Mouse (Mus musculus) midbrain, embryonic 16.5 days (tissue): ENCODE results near the gene Pcyt1b. TPM values are rescaled to one million over a fixed set of nuclear protein-coding genes. Genes with fewer than 3 reads are reported as not detected.

Experiments
- ATAC-seq: fragments of 200-750 bp; cut with Nextera tagmentation; 2 replicates; pipeline ENCODE4 v1.8.0; 2017; ENCODE audit warnings: moderate TSS enrichment
- H3K27ac ChIP-seq: fragments of 300-500 bp; sonication (generic); 2 replicates; pipeline ENCODE4 v1.5.1; 2014; ENCODE audit warnings: mild to moderate bottlenecking, low read length, mixed read lengths
- H3K27me3 ChIP-seq: fragments of 300-500 bp; sonication (generic); 2 replicates; pipeline ENCODE4 v1.6.1; 2014; ENCODE audit warnings: low read depth, low read length, mixed read lengths; ENCODE audit not compliant: control insufficient read depth, insufficient read depth
- H3K36me3 ChIP-seq: fragments of 300-500 bp; sonication (generic); 2 replicates; pipeline ENCODE4 v1.6.1; 2014; ENCODE audit warnings: mild to moderate bottlenecking, low read length, moderate library complexity, mixed read lengths; ENCODE audit not compliant: control insufficient read depth, insufficient read depth
- H3K4me1 ChIP-seq: fragments of 300-500 bp; sonication (generic); 2 replicates; pipeline ENCODE4 v1.6.1; 2014; ENCODE audit warnings: mild to moderate bottlenecking, low read length, mixed read lengths; ENCODE audit not compliant: control insufficient read depth, insufficient read depth
- H3K4me2 ChIP-seq: fragments of 300-500 bp; sonication (generic); 2 replicates; pipeline ENCODE4 v1.6.1; 2014; ENCODE audit warnings: mild to moderate bottlenecking, low read length, mixed read lengths
- H3K4me3 ChIP-seq: fragments of 300-500 bp; sonication (generic); 2 replicates; pipeline ENCODE4 v1.5.1; 2014; ENCODE audit warnings: low read depth, mild to moderate bottlenecking, low read length, moderate library complexity, mixed read lengths
- H3K9ac ChIP-seq: fragments of 300-500 bp; sonication (generic); 2 replicates; pipeline ENCODE4 v1.6.1; 2014; ENCODE audit warnings: low read depth, low read length, mixed read lengths
- H3K9me3 ChIP-seq: fragments of 300-500 bp; sonication (generic); replicated peaks from 2 replicates; pipeline ENCODE4 v1.6.1; 2014; ENCODE audit warnings: mild to moderate bottlenecking, low read length, mixed read lengths; ENCODE audit not compliant: control insufficient read depth, poor library complexity, severe bottlenecking
- WGBS: fragments of 180-500 bp; shearing (Covaris S2); extraction: QIAGEN DNeasy Blood & Tissue Kit; methylation state at CpG from one replicate; pipeline ENCODE4 v1.1.7; 2014; 5-methylcytosine and 5-hydroxymethylcytosine counted together
- polyA plus RNA-seq: library from polyadenylated mRNA; unstranded; fragments of >200 nt; fragmentation: Nextera tagmentation; extraction: Ambion mirVana; gene quantifications from 2 replicates; pipeline ENCODE4 v1.2.1, GENCODE M21; 2015

Gene Pcyt1b
- polyA plus RNA-seq, 1 experiment from 2014 or later = 26.2 TPM

GRCm38 (mm10) chrX:93700528-93701225 lies 46.0 kb downstream of the Pcyt1b start:
- no peaks in the 10 kb centered on the region for H3K9me3 ChIP-seq
- no peak overlapping the region for H3K4me3 ChIP-seq
- WGBS = 48% methylated on average over 8 of the region's 8 CpGs
- H3K9ac ChIP-seq = no peak overlapping the region
- H3K36me3 ChIP-seq = no peaks in the 10 kb centered on the region
- ATAC-seq = peak; percentile 48; the same call in 1 of the 2 replicates
- H3K4me1 ChIP-seq = no peaks in the 10 kb centered on the region
- no peak overlapping the region for H3K27ac ChIP-seq
- no peaks in the 10 kb centered on the region for H3K27me3 ChIP-seq
- peak overlapping the region; percentile 7; the same call in 1 of the 2 replicates for H3K4me2 ChIP-seq

GRCm38 (mm10) chrX:93712566-93712965 lies 57.9 kb downstream of the Pcyt1b start:
- no peaks in the 10 kb centered on the region for H3K4me1 ChIP-seq
- no peaks in the 10 kb centered on the region for H3K9me3 ChIP-seq
- H3K36me3 ChIP-seq = no peaks in the 10 kb centered on the region
- no peak overlapping the region for H3K9ac ChIP-seq
- H3K27me3 ChIP-seq = no peaks in the 10 kb centered on the region
- ATAC-seq = no peak
- H3K4me2 ChIP-seq = no peak overlapping the region
- no peak overlapping the region for H3K4me3 ChIP-seq
- H3K27ac ChIP-seq = no peak overlapping the region
- 53% methylated on average over 1 of the region's 1 CpGs for WGBS

- H3K9me3 ChIP-seq = no peaks in the 10 kb centered on the region
- no peak overlapping the region for H3K4me2 ChIP-seq
- no peak overlapping the region for H3K27ac ChIP-seq
- no peak for ATAC-seq
- no peaks in the 10 kb centered on the region for H3K36me3 ChIP-seq
- H3K9ac ChIP-seq = no peak overlapping the region
- H3K4me1 ChIP-seq = no peaks in the 10 kb centered on the region
- 96% methylated on average over 1 of the region's 1 CpGs for WGBS
- H3K4me3 ChIP-seq = no peak overlapping the region
- no peaks in the 10 kb centered on the region for H3K27me3 ChIP-seq
These were observed 74.9 kb downstream of the Pcyt1b start for GRCm38 (mm10) chrX:93729529-93729928.

GRCm38 (mm10) chrX:93730854-93731253 lies 76.2 kb downstream of the Pcyt1b start:
- Histone ChIP-seq H3K4me3 (no peak overlapping the region), H3K4me1 (no peaks in the 10 kb centered on the region), H3K36me3 (peaks cover 2% of the 10 kb centered on the region; the same call in 1 of the 2 replicates), H3K9me3 (no peaks in the 10 kb centered on the region), H3K27me3 (no peaks in the 10 kb centered on the region), H3K9ac (no peak overlapping the region), H3K27ac (no peak overlapping the region), H3K4me2 (no peak overlapping the region)
- ATAC-seq = no peak
- 79% methylated on average over 8 of the region's 8 CpGs for WGBS

GRCm38 (mm10) chrX:93732407-93732806 lies 77.7 kb downstream of the Pcyt1b start:
- Histone ChIP-seq H3K27me3 (no peaks in the 10 kb centered on the region), H3K4me2 (no peak overlapping the region), H3K4me3 (no peak overlapping the region), H3K36me3 (peaks cover 2% of the 10 kb centered on the region; the same call in 1 of the 2 replicates), H3K27ac (no peak overlapping the region), H3K9me3 (no peaks in the 10 kb centered on the region), H3K4me1 (no peaks in the 10 kb centered on the region), H3K9ac (no peak overlapping the region)
- no peak for ATAC-seq

- Histone ChIP-seq H3K27me3 (no peaks in the 10 kb centered on the region), H3K9me3 (no peaks in the 10 kb centered on the region), H3K4me1 (no peaks in the 10 kb centered on the region), H3K4me3 (no peak overlapping the region), H3K9ac (no peak overlapping the region), H3K27ac (no peak overlapping the region), H3K36me3 (peaks cover 2% of the 10 kb centered on the region; the same call in 1 of the 2 replicates), H3K4me2 (no peak overlapping the region)
- no peak for ATAC-seq
- WGBS = 48% methylated on average over 6 of the region's 6 CpGs
These were observed 78.5 kb downstream of the Pcyt1b start for GRCm38 (mm10) chrX:93732975-93733748.

GRCm38 (mm10) chrX:93749165-93749564 lies 94.5 kb downstream of the Pcyt1b start:
- no peak overlapping the region for H3K27ac ChIP-seq
- WGBS = 92% methylated on average over 1 of the region's 1 CpGs
- H3K9ac ChIP-seq = no peak overlapping the region
- H3K4me1 ChIP-seq = no peaks in the 10 kb centered on the region
- H3K36me3 ChIP-seq = peaks cover 5% of the 10 kb centered on the region; the same call in 1 of the 2 replicates
- no peak overlapping the region for H3K4me3 ChIP-seq
- no peaks in the 10 kb centered on the region for H3K27me3 ChIP-seq
- ATAC-seq = no peak
- no peak overlapping the region for H3K4me2 ChIP-seq
- no peaks in the 10 kb centered on the region for H3K9me3 ChIP-seq

GRCm38 (mm10) chrX:93750566-93750965 lies 95.9 kb downstream of the Pcyt1b start:
- Histone ChIP-seq H3K4me2 (no peak overlapping the region), H3K4me3 (no peak overlapping the region), H3K27me3 (no peaks in the 10 kb centered on the region), H3K4me1 (no peaks in the 10 kb centered on the region), H3K27ac (no peak overlapping the region), H3K36me3 (peaks cover 5% of the 10 kb centered on the region; the same call in 1 of the 2 replicates), H3K9me3 (no peaks in the 10 kb centered on the region), H3K9ac (no peak overlapping the region)
- WGBS = 92% methylated on average over 6 of the region's 6 CpGs
- ATAC-seq = no peak

GRCm38 (mm10) chrX:93755210-93755842 lies 100.7 kb downstream of the Pcyt1b start:
- no peaks in the 10 kb centered on the region for H3K27me3 ChIP-seq
- H3K36me3 ChIP-seq = no peaks in the 10 kb centered on the region
- H3K4me3 ChIP-seq = no peak overlapping the region
- H3K4me1 ChIP-seq = no peaks in the 10 kb centered on the region
- H3K27ac ChIP-seq = no peak overlapping the region
- H3K4me2 ChIP-seq = no peak overlapping the region
- ATAC-seq = no peak
- H3K9ac ChIP-seq = no peak overlapping the region
- WGBS = 77% methylated on average over 11 of the region's 11 CpGs
- no peaks in the 10 kb centered on the region for H3K9me3 ChIP-seq
